Mouse (Mus musculus): Measurements from ENCODE around the gene Ppp4r2. TPM values are rescaled to one million over a fixed set of nuclear protein-coding genes. Genes with fewer than 3 reads are reported as not detected.
A peak's percentile ranks its signal among the peaks of the same experiment; 100 is the strongest.

Gene Ppp4r2
- polyA plus RNA-seq, 1 experiment from 2014 or later = 25.1 TPM

- Histone ChIP-seq H3K9me3 (replicated peaks; ENCODE audit: control insufficient read depth, low read length) (no peaks in the 10 kb centered on the region), H3K27me3 (ENCODE audit: control insufficient read depth, insufficient read depth, low read length) (no peaks in the 10 kb centered on the region), H3K9ac (ENCODE audit: low read depth, low read length) (no peak overlapping the region), H3K27ac (ENCODE audit: low read depth, low read length) (no peak overlapping the region), H3K4me3 (ENCODE audit: low read depth, low read length) (no peak overlapping the region), H3K36me3 (ENCODE audit: control insufficient read depth, insufficient read depth, low read length) (no peaks in the 10 kb centered on the region), H3K4me2 (no peak overlapping the region), H3K4me1 (ENCODE audit: control insufficient read depth, insufficient read depth, low read length) (no peaks in the 10 kb centered on the region)
- 80% methylated on average over 1 of the region's 1 CpGs for WGBS (ENCODE audit: insufficient replicate concordance)
- ATAC-seq (replicated peaks; ENCODE audit: insufficient number of reproducible peaks, low FRiP score, low TSS enrichment) = no peak
Measured at GRCm38 (mm10) chr6:100823356-100823755, 10.1 kb upstream of the Ppp4r2 start.

- 39% methylated on average over 7 of the region's 7 CpGs for WGBS (ENCODE audit: insufficient replicate concordance)
- Histone ChIP-seq H3K9me3 (replicated peaks; ENCODE audit: control insufficient read depth, low read length) (no peaks in the 10 kb centered on the region), H3K36me3 (ENCODE audit: control insufficient read depth, insufficient read depth, low read length) (no peaks in the 10 kb centered on the region), H3K27me3 (ENCODE audit: control insufficient read depth, insufficient read depth, low read length) (no peaks in the 10 kb centered on the region), H3K4me3 (ENCODE audit: low read depth, low read length) (no peak overlapping the region), H3K27ac (ENCODE audit: low read depth, low read length) (no peak overlapping the region), H3K4me1 (ENCODE audit: control insufficient read depth, insufficient read depth, low read length) (no peaks in the 10 kb centered on the region), H3K9ac (ENCODE audit: low read depth, low read length) (no peak overlapping the region), H3K4me2 (no peak overlapping the region)
- ATAC-seq (replicated peaks; ENCODE audit: insufficient number of reproducible peaks, low FRiP score, low TSS enrichment) = no peak
Measured at GRCm38 (mm10) chr6:100824381-100824965, 8.9 kb upstream of the Ppp4r2 start.

- Histone ChIP-seq H3K9ac (ENCODE audit: low read depth, low read length) (no peak overlapping the region), H3K36me3 (ENCODE audit: control insufficient read depth, insufficient read depth, low read length) (no peaks in the 10 kb centered on the region), H3K27ac (ENCODE audit: low read depth, low read length) (no peak overlapping the region), H3K27me3 (ENCODE audit: control insufficient read depth, insufficient read depth, low read length) (no peaks in the 10 kb centered on the region), H3K9me3 (replicated peaks; ENCODE audit: control insufficient read depth, low read length) (no peaks in the 10 kb centered on the region), H3K4me1 (ENCODE audit: control insufficient read depth, insufficient read depth, low read length) (no peaks in the 10 kb centered on the region), H3K4me3 (ENCODE audit: low read depth, low read length) (no peak overlapping the region), H3K4me2 (no peak overlapping the region)
- 81% methylated on average over 6 of the region's 6 CpGs for WGBS (ENCODE audit: insufficient replicate concordance)
- ATAC-seq (replicated peaks; ENCODE audit: insufficient number of reproducible peaks, low FRiP score, low TSS enrichment) = no peak
Measured at GRCm38 (mm10) chr6:100826046-100826445, 7.4 kb upstream of the Ppp4r2 start.

GRCm38 (mm10) chr6:100828565-100828964 lies 4.9 kb upstream of the Ppp4r2 start:
- no peaks in the 10 kb centered on the region for H3K27me3 ChIP-seq (ENCODE audit: control insufficient read depth, insufficient read depth, low read length)
- no peak overlapping the region for H3K27ac ChIP-seq (ENCODE audit: low read depth, low read length)
- H3K4me2 ChIP-seq = no peak overlapping the region
- no peaks in the 10 kb centered on the region for H3K36me3 ChIP-seq (ENCODE audit: control insufficient read depth, insufficient read depth, low read length)
- H3K9ac ChIP-seq (ENCODE audit: low read depth, low read length) = no peak overlapping the region
- no peak for ATAC-seq (replicated peaks; ENCODE audit: insufficient number of reproducible peaks, low FRiP score, low TSS enrichment)
- no peak overlapping the region for H3K4me3 ChIP-seq (ENCODE audit: low read depth, low read length)
- 89% methylated on average over 7 of the region's 7 CpGs for WGBS (ENCODE audit: insufficient replicate concordance)
- no peaks in the 10 kb centered on the region for H3K4me1 ChIP-seq (ENCODE audit: control insufficient read depth, insufficient read depth, low read length)
- H3K9me3 ChIP-seq (replicated peaks; ENCODE audit: control insufficient read depth, low read length) = no peaks in the 10 kb centered on the region

GRCm38 (mm10) chr6:100829770-100830169 lies 3.7 kb upstream of the Ppp4r2 start:
- no peak for ATAC-seq (replicated peaks; ENCODE audit: insufficient number of reproducible peaks, low FRiP score, low TSS enrichment)
- Histone ChIP-seq H3K27me3 (ENCODE audit: control insufficient read depth, insufficient read depth, low read length) (no peaks in the 10 kb centered on the region), H3K4me2 (no peak overlapping the region), H3K4me1 (ENCODE audit: control insufficient read depth, insufficient read depth, low read length) (peaks cover 1% of the 10 kb centered on the region; the same call in 1 of the 2 replicates), H3K27ac (ENCODE audit: low read depth, low read length) (no peak overlapping the region), H3K9me3 (replicated peaks; ENCODE audit: control insufficient read depth, low read length) (no peaks in the 10 kb centered on the region), H3K9ac (ENCODE audit: low read depth, low read length) (no peak overlapping the region), H3K4me3 (ENCODE audit: low read depth, low read length) (no peak overlapping the region), H3K36me3 (ENCODE audit: control insufficient read depth, insufficient read depth, low read length) (no peaks in the 10 kb centered on the region)
- WGBS (ENCODE audit: insufficient replicate concordance) = 73% methylated on average over 5 of the region's 5 CpGs

GRCm38 (mm10) chr6:100831188-100831587 lies 2.2 kb upstream of the Ppp4r2 start:
- ATAC-seq (replicated peaks; ENCODE audit: insufficient number of reproducible peaks, low FRiP score, low TSS enrichment) = no peak
- no peak overlapping the region for H3K4me2 ChIP-seq
- no peaks in the 10 kb centered on the region for H3K9me3 ChIP-seq (replicated peaks; ENCODE audit: control insufficient read depth, low read length)
- H3K4me1 ChIP-seq (ENCODE audit: control insufficient read depth, insufficient read depth, low read length) = peaks cover 5% of the 10 kb centered on the region; the same call in 1 of the 2 replicates
- no peak overlapping the region for H3K9ac ChIP-seq (ENCODE audit: low read depth, low read length)
- no peak overlapping the region for H3K27ac ChIP-seq (ENCODE audit: low read depth, low read length)
- peaks cover 7% of the 10 kb centered on the region for H3K36me3 ChIP-seq (ENCODE audit: control insufficient read depth, insufficient read depth, low read length)
- H3K27me3 ChIP-seq (ENCODE audit: control insufficient read depth, insufficient read depth, low read length) = no peaks in the 10 kb centered on the region
- 67% methylated on average over 3 of the region's 3 CpGs for WGBS (ENCODE audit: insufficient replicate concordance)
- H3K4me3 ChIP-seq (ENCODE audit: low read depth, low read length) = no peak overlapping the region

- Histone ChIP-seq H3K9ac (ENCODE audit: low read depth, low read length) (no peak overlapping the region), H3K4me2 (no peak overlapping the region), H3K36me3 (ENCODE audit: control insufficient read depth, insufficient read depth, low read length) (peaks cover 13% of the 10 kb centered on the region), H3K27ac (ENCODE audit: low read depth, low read length) (no peak overlapping the region), H3K27me3 (ENCODE audit: control insufficient read depth, insufficient read depth, low read length) (no peaks in the 10 kb centered on the region), H3K9me3 (replicated peaks; ENCODE audit: control insufficient read depth, low read length) (no peaks in the 10 kb centered on the region), H3K4me3 (ENCODE audit: low read depth, low read length) (no peak overlapping the region), H3K4me1 (ENCODE audit: control insufficient read depth, insufficient read depth, low read length) (peaks cover 5% of the 10 kb centered on the region; the same call in 1 of the 2 replicates)
- no peak for ATAC-seq (replicated peaks; ENCODE audit: insufficient number of reproducible peaks, low FRiP score, low TSS enrichment)
- 93% methylated on average over 6 of the region's 6 CpGs for WGBS (ENCODE audit: insufficient replicate concordance)
Measured at GRCm38 (mm10) chr6:100831751-100832150, 1.7 kb upstream of the Ppp4r2 start.

GRCm38 (mm10) chr6:100833811-100834481 lies 524 bp downstream of the Ppp4r2 start:
- Histone ChIP-seq H3K36me3 (ENCODE audit: control insufficient read depth, insufficient read depth, low read length) (peaks cover 23% of the 10 kb centered on the region), H3K9ac (ENCODE audit: low read depth, low read length) (peak overlapping the region; percentile 94), H3K4me3 (ENCODE audit: low read depth, low read length) (peak overlapping the region; percentile 90), H3K27ac (ENCODE audit: low read depth, low read length) (peak overlapping the region; percentile 93), H3K9me3 (replicated peaks; ENCODE audit: control insufficient read depth, low read length) (no peaks in the 10 kb centered on the region), H3K27me3 (ENCODE audit: control insufficient read depth, insufficient read depth, low read length) (no peaks in the 10 kb centered on the region), H3K4me1 (ENCODE audit: control insufficient read depth, insufficient read depth, low read length) (peaks cover 5% of the 10 kb centered on the region; the same call in 1 of the 2 replicates), H3K4me2 (peak overlapping the region; percentile 67)
- under 1% methylated on average over 49 of the region's 72 CpGs for WGBS (ENCODE audit: insufficient replicate concordance)
- peak; percentile 82 for ATAC-seq (replicated peaks; ENCODE audit: insufficient number of reproducible peaks, low FRiP score, low TSS enrichment)
